Mouse (Mus musculus): ENCODE data around the gene Cog3.

The Cog3 gene

GRCm38 (mm10) chr14:75758401-75758800 lies 4.1 kb upstream of the Cog3 start:
- in situ Hi-C loops (cut with MboI) = no loop called here

- in situ Hi-C loops (cut with MboI) = no loop called here
Measured at GRCm38 (mm10) chr14:75757821-75758220, 3.5 kb upstream of the Cog3 start.

- in situ Hi-C loops (cut with MboI) = no loop called here
Measured at GRCm38 (mm10) chr14:75756971-75757370, 2.7 kb upstream of the Cog3 start.

DNA sequence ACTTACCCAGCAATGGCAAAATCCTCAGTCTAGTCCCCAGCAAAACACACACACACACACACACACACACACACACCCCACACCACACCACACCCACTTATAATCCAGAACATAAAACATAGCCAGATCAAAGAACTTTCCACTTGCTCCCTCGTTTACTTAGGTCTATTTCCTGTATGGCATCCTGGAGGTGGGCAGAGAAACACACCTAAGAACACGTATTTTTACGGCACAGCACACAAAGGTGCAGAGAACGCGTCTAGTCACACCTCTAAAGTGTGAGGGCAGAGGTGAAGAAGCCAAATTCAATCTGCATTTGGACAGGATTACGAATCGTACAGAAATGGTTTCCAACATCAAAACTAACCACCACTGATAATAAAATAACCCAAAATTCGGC lies 1.1 kb downstream of the Cog3 start:
- in situ Hi-C loops (cut with MboI) = no loop called here

DNA sequence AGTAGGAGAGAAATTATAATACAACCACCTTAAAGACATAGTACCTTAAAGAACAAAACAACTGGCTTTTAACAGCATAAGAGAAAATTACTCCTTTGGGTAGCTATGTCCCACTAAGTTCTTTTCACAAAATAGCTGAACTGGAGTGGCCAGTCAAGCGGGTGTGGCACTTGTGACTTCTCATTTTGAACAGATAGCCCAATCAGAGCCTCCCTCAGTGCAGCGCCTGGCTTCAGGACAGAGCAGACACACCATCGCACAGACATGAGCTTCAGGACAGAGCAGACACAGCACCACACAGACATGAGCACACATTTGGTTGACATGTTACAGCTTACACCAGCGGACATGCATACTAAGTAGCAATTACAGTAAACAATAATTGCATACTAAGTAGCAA lies 3.3 kb downstream of the Cog3 start:
- in situ Hi-C loops (cut with MboI) = no loop called here

DNA sequence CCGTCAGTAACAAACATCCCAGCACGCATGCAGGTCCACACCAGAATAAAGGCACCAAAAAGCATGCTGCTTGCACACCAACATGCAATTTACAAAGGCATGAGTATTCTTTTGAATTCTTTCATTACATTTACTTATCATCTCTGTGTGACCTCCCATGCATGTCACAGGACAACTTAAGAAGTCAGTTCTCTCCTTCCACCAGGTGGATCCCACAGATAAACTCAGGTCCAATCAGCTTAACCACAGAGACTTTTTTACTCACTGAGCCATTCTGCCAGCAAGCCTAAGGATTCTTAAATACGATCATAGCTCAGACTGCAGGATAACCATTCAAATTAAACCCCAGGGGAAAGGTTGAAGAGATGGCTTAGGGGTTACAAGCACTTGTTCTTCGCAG lies 5.2 kb downstream of the Cog3 start:
- in situ Hi-C loops (cut with MboI) = no loop called here

- in situ Hi-C loops (cut with MboI) = no loop called here
Measured at GRCm38 (mm10) chr14:75747960-75748359, 6.4 kb downstream of the Cog3 start.

- in situ Hi-C loops (cut with MboI) = no loop called here
Measured at GRCm38 (mm10) chr14:75741904-75742303, 12.4 kb downstream of the Cog3 start.

DNA sequence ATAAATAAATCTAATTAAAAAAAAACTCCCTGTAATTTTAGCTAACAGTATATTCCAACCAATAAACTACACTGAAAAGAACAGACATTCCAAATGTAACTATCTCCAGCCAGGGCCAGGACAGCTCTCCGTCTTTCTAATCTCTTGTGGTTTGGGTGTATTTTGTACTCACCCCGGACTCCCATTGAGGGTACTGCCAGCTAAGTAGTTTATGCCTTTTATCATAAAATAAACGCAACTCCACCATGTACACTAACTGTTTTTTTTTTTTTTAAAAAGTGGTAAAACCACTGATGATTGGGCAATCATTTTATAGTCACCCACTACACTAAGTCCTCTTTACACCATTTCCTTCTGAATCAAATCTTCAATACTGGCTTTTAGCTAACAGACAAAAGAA lies 18.7 kb downstream of the Cog3 start:
- in situ Hi-C loops (cut with MboI) = no loop called here

GRCm38 (mm10) chr14:75732631-75733030 lies 21.7 kb downstream of the Cog3 start:
- in situ Hi-C loops (cut with MboI) = no loop called here

DNA sequence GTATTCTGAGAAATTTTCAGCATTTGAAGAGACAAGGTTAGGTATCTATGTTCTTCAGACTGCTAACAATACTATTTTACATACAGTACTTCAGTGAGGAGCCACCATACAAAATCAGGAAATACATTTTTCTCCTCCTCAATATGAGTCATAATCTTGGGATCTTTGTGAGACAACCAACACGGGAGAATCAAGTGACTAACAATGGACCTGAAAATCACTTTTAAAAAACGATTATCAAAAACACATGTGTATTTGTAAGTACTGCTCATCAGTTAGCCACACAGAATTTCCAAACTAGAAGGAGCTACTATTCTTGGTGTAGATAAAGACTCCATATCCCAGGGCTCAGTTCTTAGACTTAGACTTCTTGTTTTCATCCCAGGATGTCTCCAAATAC lies 23.0 kb downstream of the Cog3 start:
- in situ Hi-C loops (cut with MboI) = no loop called here

DNA sequence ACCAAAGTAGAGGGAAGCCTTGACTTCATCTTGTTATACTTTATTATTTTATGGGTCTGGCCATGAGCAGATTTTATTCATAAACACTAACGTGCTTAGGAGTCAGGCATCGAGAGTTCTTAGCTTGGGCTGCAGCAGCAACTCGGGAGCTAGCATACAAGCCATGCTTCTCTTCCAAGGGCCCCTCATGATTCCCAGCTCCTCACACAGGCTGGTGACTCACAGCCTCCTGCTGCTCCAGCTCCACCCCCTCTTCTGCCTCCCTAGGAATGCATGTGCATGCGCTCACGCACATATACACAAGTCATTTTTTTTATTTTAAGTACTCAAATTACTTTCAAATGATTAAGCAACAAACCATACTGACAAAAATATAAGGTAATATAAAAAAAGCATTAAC lies 26.2 kb downstream of the Cog3 start:
- in situ Hi-C loops (cut with MboI) = no loop called here

DNA sequence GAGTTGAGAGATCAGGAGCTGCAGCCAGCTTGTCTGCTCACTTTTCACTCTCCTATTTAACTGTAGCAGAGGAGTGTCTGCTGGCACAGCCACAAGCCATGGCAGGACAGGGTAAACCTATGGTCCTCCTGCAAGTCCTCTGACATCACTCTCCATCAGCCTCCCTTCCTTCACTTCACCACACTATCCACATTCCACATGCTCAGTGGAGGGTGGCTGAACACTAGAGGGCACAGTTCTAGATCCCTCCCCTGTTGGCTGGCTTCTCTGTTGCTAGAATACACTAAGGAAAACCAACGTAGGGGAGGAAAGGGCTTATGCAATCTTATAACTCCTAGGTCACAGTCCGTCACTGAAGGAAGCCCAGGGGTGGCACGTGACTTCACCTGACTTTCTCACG lies 27.3 kb downstream of the Cog3 start:
- in situ Hi-C loops (cut with MboI) = no loop called here

DNA sequence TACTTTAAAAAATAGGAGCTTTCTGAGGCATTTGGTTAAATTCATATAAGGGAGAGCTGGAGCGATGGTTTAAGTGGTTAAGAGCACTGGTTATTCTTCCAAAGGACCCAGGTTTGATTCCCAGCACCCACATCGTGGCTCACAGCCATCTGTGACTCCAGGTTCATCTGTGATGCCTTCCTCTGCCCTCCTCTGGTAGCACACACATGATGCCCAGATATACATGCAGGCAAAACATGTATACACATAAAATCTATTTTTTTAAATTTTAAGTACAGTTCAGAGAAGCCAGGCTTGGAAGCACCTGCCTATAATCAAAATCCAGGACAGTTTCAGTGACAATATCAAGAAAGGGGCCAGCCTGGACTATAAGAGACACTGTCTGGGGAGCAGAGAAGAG lies 31.5 kb downstream of the Cog3 start:
- in situ Hi-C loops (cut with MboI) = no loop called here

DNA sequence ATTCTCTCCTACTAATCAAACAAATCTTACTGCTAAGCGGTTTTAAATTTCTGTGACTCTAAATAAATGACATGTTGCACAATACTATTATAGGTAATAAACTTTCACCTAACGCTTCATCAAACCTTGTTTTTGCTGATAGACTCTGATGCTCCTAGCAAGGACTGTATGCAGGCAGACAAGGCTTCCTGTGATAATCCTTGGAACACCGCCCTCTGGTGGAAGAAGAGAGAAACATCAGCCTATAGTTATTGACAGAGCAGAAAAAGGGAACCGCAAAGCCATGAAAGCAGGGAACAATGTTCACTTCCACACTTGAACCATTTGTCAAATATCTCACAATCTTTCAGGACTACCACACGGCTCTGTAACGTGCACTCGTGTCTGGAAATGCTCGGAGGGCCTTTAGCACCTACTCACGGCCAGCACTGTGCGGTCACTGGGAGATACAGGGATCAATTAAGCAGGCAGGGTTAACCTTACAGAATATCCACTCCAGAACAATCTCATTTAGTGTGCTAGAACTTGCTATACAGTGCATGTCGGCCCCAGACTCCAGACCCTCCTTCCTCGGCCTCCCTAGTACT lies 32.2 kb downstream of the Cog3 start:
- in situ Hi-C loops (cut with MboI) = no loop called here

DNA sequence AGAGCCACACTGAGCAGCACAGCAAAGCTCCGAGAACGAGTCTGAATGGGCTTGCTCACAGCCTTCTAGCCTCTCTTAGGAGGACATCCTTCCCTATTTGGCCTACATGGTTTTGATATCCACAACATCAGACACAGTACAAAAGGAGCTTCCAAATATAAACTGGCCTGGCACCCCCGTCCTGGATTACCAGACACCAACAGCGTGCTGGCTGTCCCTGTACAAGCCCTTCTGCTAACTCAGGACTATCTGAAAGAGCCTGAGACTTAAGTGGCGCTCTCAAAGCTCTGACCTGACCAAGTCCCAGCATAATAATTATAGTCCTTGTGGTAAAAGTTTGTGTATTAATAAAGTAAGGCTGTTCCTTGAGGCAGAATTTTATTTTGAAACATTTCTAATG lies 34.2 kb downstream of the Cog3 start:
- in situ Hi-C loops (cut with MboI) = no loop called here

GRCm38 (mm10) chr14:75716410-75716809 lies 37.9 kb downstream of the Cog3 start:
- in situ Hi-C loops (cut with MboI) = no loop called here

- in situ Hi-C loops (cut with MboI) = no loop called here
Measured at GRCm38 (mm10) chr14:75713661-75714060, 40.7 kb downstream of the Cog3 start.

DNA sequence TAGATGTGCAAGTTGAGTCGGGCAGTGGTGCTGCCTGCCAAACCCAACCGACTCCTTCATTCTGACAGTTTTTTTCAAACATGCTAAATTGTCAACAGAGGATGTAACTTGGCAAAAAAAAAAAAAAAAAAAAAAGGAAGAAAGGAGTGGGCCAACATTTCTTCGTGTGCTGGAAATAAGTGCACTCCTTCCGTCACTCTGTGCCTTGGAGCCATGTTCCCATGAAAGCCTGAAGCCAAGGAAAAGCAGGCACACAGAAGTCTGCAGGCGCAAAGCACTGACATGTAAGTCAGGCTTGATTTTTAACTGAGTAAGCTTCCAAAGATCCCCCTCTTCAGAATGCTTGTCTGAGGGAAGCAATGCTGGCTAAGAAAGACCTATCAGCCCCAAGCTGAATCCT lies 41.6 kb downstream of the Cog3 start:
- in situ Hi-C loops (cut with MboI) = no loop called here

DNA sequence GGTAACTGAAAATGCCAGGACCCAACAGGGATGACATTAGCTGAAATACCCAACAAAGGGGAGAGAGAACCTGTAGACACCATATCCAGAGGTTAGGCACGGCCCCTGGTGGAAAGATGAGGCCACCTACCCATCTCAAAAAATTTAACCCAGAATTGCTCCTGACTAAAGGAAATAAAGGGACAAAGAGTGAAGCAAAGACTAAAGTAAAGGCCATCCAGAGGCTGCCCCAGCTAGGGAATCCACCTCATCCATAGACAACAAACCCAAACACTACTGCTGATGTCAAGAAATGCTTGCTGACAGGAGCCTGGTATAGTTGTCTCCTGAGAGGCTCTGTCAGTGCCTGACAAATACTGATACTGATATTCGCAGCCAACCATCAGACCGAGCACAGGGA lies 42.6 kb downstream of the Cog3 start:
- in situ Hi-C loops (cut with MboI) = no loop called here

DNA sequence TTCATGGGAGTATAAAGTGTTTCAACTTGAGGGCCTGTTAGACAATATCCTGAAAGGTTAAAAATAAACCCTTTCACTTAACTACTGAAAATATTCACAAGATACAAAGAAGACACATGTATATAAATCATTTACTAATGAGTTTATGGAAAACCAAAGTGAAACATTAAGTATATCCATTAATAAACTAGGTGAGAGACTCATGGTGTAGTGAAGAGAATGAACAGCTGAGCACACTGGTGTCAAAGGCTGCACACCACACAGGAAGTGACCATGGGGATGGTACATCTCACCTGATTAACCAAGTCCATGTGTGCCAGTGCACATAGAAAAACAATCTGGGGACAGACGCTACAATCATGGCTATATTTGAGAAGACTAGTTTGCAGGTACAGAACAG lies 45.3 kb downstream of the Cog3 start:
- in situ Hi-C loops (cut with MboI) = no loop called here

GRCm38 (mm10) chr14:75707771-75708170 lies 46.5 kb downstream of the Cog3 start:
- in situ Hi-C loops (cut with MboI) = no loop called here

DNA sequence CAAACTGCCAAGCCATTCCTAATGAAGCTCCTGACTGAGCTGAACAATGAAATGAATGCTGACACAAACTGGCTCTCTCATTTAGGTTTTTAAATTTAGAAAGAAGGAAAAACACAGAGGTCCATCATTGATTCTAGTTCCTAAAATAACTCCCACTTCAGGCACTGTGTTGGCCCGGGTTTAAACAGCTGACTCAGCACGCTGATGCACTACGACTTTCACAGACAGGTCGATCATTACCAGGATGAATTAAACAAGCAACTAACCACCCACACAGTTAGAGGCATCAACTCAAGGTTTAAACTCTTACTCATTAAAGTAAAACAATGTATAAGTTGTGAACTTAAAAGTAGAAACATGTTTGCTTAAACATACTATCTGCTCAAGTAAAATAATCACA lies 47.7 kb downstream of the Cog3 start:
- in situ Hi-C loops (cut with MboI) = no loop called here

DNA sequence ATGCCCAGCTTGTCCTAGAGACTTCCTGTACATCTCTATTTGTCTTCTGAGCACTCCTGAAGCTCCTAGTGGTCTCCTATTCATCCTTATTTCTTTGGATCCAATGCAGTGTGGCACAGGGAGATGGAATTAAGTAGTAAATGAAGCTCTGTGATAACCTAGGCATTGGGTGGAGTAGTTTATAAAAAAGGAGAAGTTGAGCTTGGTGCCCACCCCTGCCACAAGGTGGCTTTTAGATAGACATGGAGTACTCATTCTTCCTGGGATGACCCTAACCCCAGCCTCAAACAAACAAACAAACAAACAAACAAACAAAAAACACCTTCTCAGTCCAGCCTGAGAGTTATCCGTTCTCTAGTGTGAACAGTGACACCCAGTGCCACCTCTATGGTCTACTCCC lies 56.4 kb downstream of the Cog3 start:
- in situ Hi-C loops (cut with MboI) = no loop called here

DNA sequence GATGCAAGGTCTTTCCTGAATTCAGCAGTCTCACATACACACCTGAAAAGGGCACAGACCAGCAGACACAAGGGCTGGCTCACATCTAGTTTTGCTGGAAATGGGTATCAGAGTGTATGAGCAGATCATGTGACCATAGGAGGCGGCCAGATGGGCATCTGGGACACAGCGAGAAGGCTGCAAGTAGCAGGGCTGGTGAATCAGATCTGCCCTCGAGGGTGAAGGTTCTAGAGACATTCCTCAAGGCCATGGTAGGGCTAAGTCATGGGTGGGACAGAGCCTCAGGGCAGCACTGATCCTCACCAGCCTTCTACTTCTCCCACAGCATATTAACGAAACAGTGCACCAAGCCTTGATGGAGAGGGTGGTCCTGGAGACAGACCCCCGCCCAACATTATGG lies 58.2 kb downstream of the Cog3 start:
- in situ Hi-C loops (cut with MboI) = no loop called here
